Mouse (Mus musculus): ENCODE measurements at regions not wholly inside any gene's neighbourhood (a gene's known extent, or its start where the extent isn't known, plus 50 kb on each side); places are given as distances from the start of the nearest gene placed in this dataset.

GRCm38 (mm10) chr2:128396008-128396346 lies 195.0 kb upstream of the Spdye4c start:
- peak; percentile 95 for ATAC-seq (ENCODE audit: low read depth)
- Histone ChIP-seq H3K27me3 (ENCODE audit: control insufficient read depth, insufficient read depth, low read length) (no peaks in the 10 kb centered on the region), H3K9me3 (ENCODE audit: control insufficient read depth, low read length) (no peaks in the 10 kb centered on the region), H3K4me1 (ENCODE audit: control insufficient read depth, insufficient read depth, low read length) (no peaks in the 10 kb centered on the region), H3K36me3 (ENCODE audit: control insufficient read depth, insufficient read depth, low read length) (no peaks in the 10 kb centered on the region), H3K27ac (ENCODE audit: low read depth, low read length) (no peak overlapping the region), H3K4me3 (ENCODE audit: low read depth, low read length) (no peak overlapping the region), H3K4me2 (ENCODE audit: low read depth, low read length) (no peak overlapping the region), H3K9ac (replicated peaks; ENCODE audit: low read depth, low read length) (no peak overlapping the region)
- WGBS, result 3% methylated on average over 9 of the region's 9 CpGs

GRCm38 (mm10) chr2:128401359-128401758 lies 189.7 kb upstream of the Spdye4c start:
- Histone ChIP-seq H3K9me3 (ENCODE audit: control insufficient read depth, low read length) (no peaks in the 10 kb centered on the region), H3K4me2 (ENCODE audit: low read depth, low read length) (no peak overlapping the region), H3K4me1 (ENCODE audit: control insufficient read depth, insufficient read depth, low read length) (no peaks in the 10 kb centered on the region), H3K27me3 (ENCODE audit: control insufficient read depth, insufficient read depth, low read length) (no peaks in the 10 kb centered on the region), H3K36me3 (ENCODE audit: control insufficient read depth, insufficient read depth, low read length) (no peaks in the 10 kb centered on the region), H3K9ac (replicated peaks; ENCODE audit: low read depth, low read length) (no peak overlapping the region), H3K4me3 (ENCODE audit: low read depth, low read length) (no peak overlapping the region), H3K27ac (ENCODE audit: low read depth, low read length) (no peak overlapping the region)
- no peak for ATAC-seq (ENCODE audit: low read depth)
- WGBS, result 66% methylated on average over 8 of the region's 8 CpGs

DNA sequence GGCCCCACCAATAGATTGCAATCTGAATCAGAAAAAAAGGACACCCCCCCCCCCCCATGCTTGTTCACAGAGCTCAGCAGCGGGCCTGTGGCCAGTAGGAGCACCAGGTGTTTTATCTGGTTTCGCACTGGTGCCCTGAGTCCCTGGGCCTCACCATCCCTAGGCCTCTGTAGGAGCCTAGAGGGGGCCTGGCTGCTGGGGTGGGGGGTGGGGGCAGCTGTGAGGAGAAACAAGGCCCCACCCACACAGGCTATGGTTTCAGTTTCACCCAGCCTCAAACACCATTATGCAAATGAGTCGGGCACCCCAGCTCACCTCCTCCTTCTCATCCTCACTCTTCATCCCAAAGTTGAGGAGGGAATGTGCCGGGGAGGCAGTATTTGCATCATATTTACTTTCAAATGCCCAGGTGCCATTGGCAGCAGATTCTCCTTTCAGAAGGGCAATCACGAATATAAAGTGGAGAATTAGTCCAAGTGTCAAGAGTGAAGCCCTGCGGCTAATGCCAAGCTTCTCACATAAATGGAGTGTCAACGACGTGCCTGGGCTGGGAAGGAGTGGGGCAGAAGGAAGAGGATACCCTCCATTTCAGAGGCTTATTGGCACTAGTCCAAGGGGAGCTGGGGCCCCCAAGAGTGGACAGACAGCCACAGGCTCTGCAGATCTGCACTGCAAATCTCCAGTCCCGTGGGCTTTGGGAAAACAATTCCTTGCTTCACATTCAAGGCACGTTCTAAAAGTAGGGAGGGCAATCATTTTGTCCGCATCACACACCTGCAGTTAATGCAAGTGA lies 187.7 kb upstream of the Spdye4c start:
- H3K27me3 ChIP-seq (ENCODE audit: control insufficient read depth, insufficient read depth, low read length), result no peaks in the 10 kb centered on the region
- WGBS, result 37% methylated on average over 11 of the region's 11 CpGs
- no peaks in the 10 kb centered on the region for H3K36me3 ChIP-seq (ENCODE audit: control insufficient read depth, insufficient read depth, low read length)
- H3K9me3 ChIP-seq (ENCODE audit: control insufficient read depth, low read length), result no peaks in the 10 kb centered on the region
- no peak overlapping the region for H3K4me3 ChIP-seq (ENCODE audit: low read depth, low read length)
- H3K9ac ChIP-seq (replicated peaks; ENCODE audit: low read depth, low read length), result no peak overlapping the region
- H3K4me2 ChIP-seq (ENCODE audit: low read depth, low read length), result no peak overlapping the region
- no peaks in the 10 kb centered on the region for H3K4me1 ChIP-seq (ENCODE audit: control insufficient read depth, insufficient read depth, low read length)
- ATAC-seq (ENCODE audit: low read depth), result no peak
- no peak overlapping the region for H3K27ac ChIP-seq (ENCODE audit: low read depth, low read length)

GRCm38 (mm10) chr2:128404405-128404804 lies 186.6 kb upstream of the Spdye4c start:
- Histone ChIP-seq H3K27me3 (ENCODE audit: control insufficient read depth, insufficient read depth, low read length) (no peaks in the 10 kb centered on the region), H3K9me3 (ENCODE audit: control insufficient read depth, low read length) (no peaks in the 10 kb centered on the region), H3K36me3 (ENCODE audit: control insufficient read depth, insufficient read depth, low read length) (no peaks in the 10 kb centered on the region), H3K9ac (replicated peaks; ENCODE audit: low read depth, low read length) (no peak overlapping the region), H3K27ac (ENCODE audit: low read depth, low read length) (no peak overlapping the region), H3K4me3 (ENCODE audit: low read depth, low read length) (no peak overlapping the region), H3K4me2 (ENCODE audit: low read depth, low read length) (no peak overlapping the region), H3K4me1 (ENCODE audit: control insufficient read depth, insufficient read depth, low read length) (no peaks in the 10 kb centered on the region)
- ATAC-seq (ENCODE audit: low read depth), result no peak
- WGBS, result 93% methylated on average over 3 of the region's 3 CpGs

- Histone ChIP-seq H3K4me2 (ENCODE audit: low read depth, low read length) (no peak overlapping the region), H3K9ac (replicated peaks; ENCODE audit: low read depth, low read length) (no peak overlapping the region), H3K27me3 (ENCODE audit: control insufficient read depth, insufficient read depth, low read length) (no peaks in the 10 kb centered on the region), H3K9me3 (ENCODE audit: control insufficient read depth, low read length) (no peaks in the 10 kb centered on the region), H3K4me3 (ENCODE audit: low read depth, low read length) (no peak overlapping the region), H3K4me1 (ENCODE audit: control insufficient read depth, insufficient read depth, low read length) (no peaks in the 10 kb centered on the region), H3K27ac (ENCODE audit: low read depth, low read length) (no peak overlapping the region), H3K36me3 (ENCODE audit: control insufficient read depth, insufficient read depth, low read length) (no peaks in the 10 kb centered on the region)
- 68% methylated on average over 7 of the region's 7 CpGs for WGBS
- ATAC-seq (ENCODE audit: low read depth), result no peak
Measured at GRCm38 (mm10) chr2:128407076-128407475, 183.9 kb upstream of the Spdye4c start.

DNA sequence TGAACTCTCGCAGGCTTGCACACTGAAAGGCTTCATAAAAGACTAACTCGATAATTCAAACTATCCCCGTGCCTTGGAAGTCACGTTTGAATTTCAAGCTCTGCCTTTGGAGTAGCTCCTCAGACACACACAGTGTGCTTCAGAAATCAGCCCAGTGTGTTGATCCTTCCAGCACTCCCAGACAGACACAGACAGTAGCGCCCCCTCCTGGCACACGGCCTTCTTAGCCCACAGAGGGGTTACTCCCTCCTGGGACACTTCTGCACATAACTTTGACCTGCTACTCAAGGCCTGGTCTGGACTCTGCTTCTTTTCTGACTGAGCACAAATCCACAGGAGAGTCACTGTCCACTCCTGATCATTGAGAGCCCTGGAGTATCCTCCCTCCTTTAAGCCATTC lies 182.3 kb upstream of the Spdye4c start:
- no peaks in the 10 kb centered on the region for H3K27me3 ChIP-seq (ENCODE audit: control insufficient read depth, insufficient read depth, low read length)
- H3K27ac ChIP-seq (ENCODE audit: low read depth, low read length), result no peak overlapping the region
- 48% methylated on average over 6 of the region's 6 CpGs for WGBS
- no peak overlapping the region for H3K4me2 ChIP-seq (ENCODE audit: low read depth, low read length)
- no peaks in the 10 kb centered on the region for H3K36me3 ChIP-seq (ENCODE audit: control insufficient read depth, insufficient read depth, low read length)
- ATAC-seq (ENCODE audit: low read depth), result no peak
- no peaks in the 10 kb centered on the region for H3K9me3 ChIP-seq (ENCODE audit: control insufficient read depth, low read length)
- H3K9ac ChIP-seq (replicated peaks; ENCODE audit: low read depth, low read length), result no peak overlapping the region
- H3K4me3 ChIP-seq (ENCODE audit: low read depth, low read length), result no peak overlapping the region
- no peaks in the 10 kb centered on the region for H3K4me1 ChIP-seq (ENCODE audit: control insufficient read depth, insufficient read depth, low read length)

GRCm38 (mm10) chr2:128412352-128412751 lies 178.7 kb upstream of the Spdye4c start:
- H3K27me3 ChIP-seq (ENCODE audit: control insufficient read depth, insufficient read depth, low read length), result no peaks in the 10 kb centered on the region
- no peak overlapping the region for H3K4me3 ChIP-seq (ENCODE audit: low read depth, low read length)
- no peaks in the 10 kb centered on the region for H3K36me3 ChIP-seq (ENCODE audit: control insufficient read depth, insufficient read depth, low read length)
- H3K27ac ChIP-seq (ENCODE audit: low read depth, low read length), result no peak overlapping the region
- no peak overlapping the region for H3K9ac ChIP-seq (replicated peaks; ENCODE audit: low read depth, low read length)
- 8% methylated on average over 10 of the region's 10 CpGs for WGBS
- H3K4me2 ChIP-seq (ENCODE audit: low read depth, low read length), result no peak overlapping the region
- ATAC-seq (ENCODE audit: low read depth), result no peak
- H3K4me1 ChIP-seq (ENCODE audit: control insufficient read depth, insufficient read depth, low read length), result no peaks in the 10 kb centered on the region
- no peaks in the 10 kb centered on the region for H3K9me3 ChIP-seq (ENCODE audit: control insufficient read depth, low read length)

DNA sequence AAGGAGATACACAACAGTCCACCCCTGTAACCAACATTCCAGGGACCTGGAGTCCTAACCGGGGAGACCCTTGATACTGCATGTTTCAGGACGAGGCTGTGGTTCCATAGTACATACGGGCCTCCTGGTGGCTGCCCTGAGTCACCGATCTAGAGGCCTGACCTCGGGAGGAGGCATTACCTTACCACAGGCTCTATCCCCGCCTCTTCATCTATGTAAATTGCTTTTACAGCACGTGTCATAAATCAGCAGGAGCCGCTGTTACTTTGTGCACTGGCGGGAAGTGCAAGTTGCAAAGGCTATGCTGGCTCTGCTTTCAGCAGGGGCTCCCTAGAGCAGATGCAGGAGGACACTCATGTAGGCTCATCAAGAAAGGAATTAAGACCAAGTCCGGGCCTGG lies 178.0 kb upstream of the Spdye4c start:
- 1% methylated on average over 10 of the region's 10 CpGs for WGBS
- Histone ChIP-seq H3K9me3 (ENCODE audit: control insufficient read depth, low read length) (no peaks in the 10 kb centered on the region), H3K4me3 (ENCODE audit: low read depth, low read length) (no peak overlapping the region), H3K4me2 (ENCODE audit: low read depth, low read length) (no peak overlapping the region), H3K9ac (replicated peaks; ENCODE audit: low read depth, low read length) (no peak overlapping the region), H3K4me1 (ENCODE audit: control insufficient read depth, insufficient read depth, low read length) (no peaks in the 10 kb centered on the region), H3K27me3 (ENCODE audit: control insufficient read depth, insufficient read depth, low read length) (no peaks in the 10 kb centered on the region), H3K27ac (ENCODE audit: low read depth, low read length) (no peak overlapping the region), H3K36me3 (ENCODE audit: control insufficient read depth, insufficient read depth, low read length) (no peaks in the 10 kb centered on the region)
- peak; percentile 49; the same call in 1 of the 2 replicates for ATAC-seq (ENCODE audit: low read depth)

DNA sequence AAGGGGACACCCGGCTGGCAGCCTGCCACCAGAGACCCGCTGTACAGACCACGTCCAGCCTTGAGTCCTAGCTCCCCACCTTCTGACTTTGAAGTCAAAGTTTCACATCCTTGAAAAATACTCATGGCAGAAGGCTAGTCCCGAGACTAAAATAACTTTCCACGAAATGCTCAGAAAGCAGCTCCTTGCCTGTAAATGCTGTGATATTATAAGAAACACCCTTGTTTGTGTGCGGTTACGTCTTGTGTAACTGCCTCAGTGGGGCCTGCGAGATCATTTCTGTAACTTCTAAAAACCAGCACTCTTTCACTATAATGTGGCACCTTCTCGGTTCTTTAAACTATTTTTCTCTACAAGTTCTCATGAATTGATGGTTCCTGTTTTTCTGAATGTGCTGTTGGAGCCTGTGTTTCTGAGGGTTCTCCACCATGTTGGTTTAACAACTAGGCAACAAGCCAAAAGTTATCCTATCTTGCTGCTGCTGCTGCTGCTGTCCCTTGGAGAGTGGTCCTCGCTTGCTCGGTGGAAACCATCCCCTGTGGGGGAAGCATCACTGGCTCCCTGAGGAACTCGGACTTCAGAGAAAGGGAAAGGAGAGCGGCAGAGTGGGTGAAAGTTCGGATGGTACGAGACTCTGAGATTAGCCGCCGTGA lies 176.3 kb upstream of the Spdye4c start:
- Histone ChIP-seq H3K4me1 (ENCODE audit: control insufficient read depth, insufficient read depth, low read length) (no peaks in the 10 kb centered on the region), H3K9me3 (ENCODE audit: control insufficient read depth, low read length) (no peaks in the 10 kb centered on the region), H3K36me3 (ENCODE audit: control insufficient read depth, insufficient read depth, low read length) (no peaks in the 10 kb centered on the region), H3K27ac (ENCODE audit: low read depth, low read length) (no peak overlapping the region), H3K4me2 (ENCODE audit: low read depth, low read length) (no peak overlapping the region), H3K4me3 (ENCODE audit: low read depth, low read length) (no peak overlapping the region), H3K27me3 (ENCODE audit: control insufficient read depth, insufficient read depth, low read length) (no peaks in the 10 kb centered on the region), H3K9ac (replicated peaks; ENCODE audit: low read depth, low read length) (no peak overlapping the region)
- ATAC-seq (ENCODE audit: low read depth), result no peak
- 85% methylated on average over 17 of the region's 17 CpGs for WGBS
